Mouse (Mus musculus) frontal cortex, adult (tissue): ENCODE data around the gene Klhl26.

Experiments used
- ATAC-seq: cut with Nextera tagmentation; 2 replicates; pipeline ENCODE4 v1.9.2; 2017; ENCODE audit warnings: mild to moderate bottlenecking, moderate library complexity, mixed read lengths; ENCODE audit not compliant: low TSS enrichment

The Klhl26 gene

DNA sequence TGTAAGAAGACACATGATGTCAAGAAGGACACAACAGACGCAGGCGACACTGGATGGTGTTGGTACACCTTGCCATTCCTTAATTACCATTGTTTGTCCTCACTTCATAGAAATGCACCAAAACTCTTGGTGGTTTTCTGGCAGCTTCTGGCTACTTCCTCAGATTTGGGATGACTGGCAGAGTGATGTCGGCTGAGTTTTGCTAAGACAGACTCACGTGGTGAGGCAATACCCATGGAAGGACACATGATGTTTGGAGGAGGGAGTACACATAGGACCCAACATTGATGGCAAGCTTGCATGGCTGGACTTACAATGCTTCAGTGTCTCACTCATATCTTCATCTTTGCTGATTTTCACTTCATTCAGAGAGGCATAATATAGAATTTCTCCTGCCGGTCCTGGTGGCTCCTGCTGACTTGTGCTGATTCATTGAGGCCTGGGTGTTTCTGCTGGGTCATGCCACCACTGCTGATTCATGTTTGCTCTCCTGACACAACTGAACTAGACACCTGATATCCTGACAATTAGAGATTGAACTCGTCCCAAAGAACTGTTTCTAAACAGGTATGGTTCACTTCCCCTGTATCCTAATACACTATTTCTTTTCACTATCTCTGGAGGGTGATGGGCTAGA lies 62.3 kb downstream of the Klhl26 start:
- no peak for ATAC-seq

DNA sequence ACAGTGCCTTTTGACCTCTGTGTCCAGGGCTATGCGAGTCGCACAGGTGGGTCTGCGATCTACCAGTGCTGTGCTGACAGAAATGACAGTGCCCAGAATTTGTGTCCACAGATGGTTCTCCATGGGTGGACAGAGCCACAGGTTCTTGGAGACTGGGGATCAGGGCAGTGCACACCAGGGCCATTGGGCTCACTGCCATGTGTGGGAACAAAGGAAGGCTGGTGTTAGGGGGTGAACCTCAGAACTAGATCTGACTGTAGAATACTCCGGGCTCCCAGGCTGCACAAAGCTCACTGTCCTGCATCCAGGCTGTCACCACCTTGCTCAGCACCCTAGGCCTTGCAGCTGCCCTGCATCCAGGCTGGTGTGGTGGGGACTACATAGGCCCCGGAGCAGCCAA lies 66.5 kb downstream of the Klhl26 start:
- ATAC-seq, result no peak

DNA sequence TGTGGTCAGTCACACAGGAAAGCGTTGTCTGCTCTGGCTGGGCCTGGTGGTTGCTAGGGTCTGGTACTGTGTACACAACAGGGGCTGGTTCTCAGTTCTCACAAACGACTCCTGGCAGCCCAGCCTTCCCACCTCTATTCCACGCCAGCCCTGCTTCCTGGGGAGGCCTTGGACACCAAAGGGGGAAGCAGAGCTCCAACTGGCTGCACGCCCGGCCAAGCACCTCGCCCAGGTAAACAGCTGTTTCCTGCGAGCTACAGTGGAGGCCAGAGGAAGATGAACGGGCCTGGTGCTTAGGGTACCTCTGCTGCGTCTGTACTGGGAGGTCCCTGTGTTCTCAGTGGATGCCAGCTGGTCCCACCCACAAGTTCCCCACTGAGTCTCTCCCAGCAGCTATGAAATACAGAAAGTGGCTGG lies 67.3 kb downstream of the Klhl26 start:
- peak; percentile 78 for ATAC-seq

DNA sequence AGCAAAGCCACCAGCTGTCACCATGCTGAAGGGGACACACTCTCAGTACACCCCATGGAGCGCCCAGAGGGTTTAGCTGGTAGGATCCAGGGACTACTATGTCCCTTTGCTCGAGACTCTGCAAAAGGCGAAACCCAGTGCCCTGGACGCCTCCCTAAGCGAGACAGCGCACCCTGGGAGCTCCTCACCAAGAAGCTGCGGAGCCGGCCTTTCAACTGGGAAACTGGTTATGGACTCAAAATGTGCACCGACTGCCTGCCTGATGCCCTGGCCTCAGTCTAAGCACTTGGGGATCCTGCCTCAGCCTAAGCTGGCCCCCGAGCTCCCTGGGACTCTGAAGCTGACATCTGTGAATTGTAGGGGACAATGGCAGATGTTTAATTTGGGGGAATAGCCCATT lies 67.7 kb downstream of the Klhl26 start:
- ATAC-seq, result no peak

DNA sequence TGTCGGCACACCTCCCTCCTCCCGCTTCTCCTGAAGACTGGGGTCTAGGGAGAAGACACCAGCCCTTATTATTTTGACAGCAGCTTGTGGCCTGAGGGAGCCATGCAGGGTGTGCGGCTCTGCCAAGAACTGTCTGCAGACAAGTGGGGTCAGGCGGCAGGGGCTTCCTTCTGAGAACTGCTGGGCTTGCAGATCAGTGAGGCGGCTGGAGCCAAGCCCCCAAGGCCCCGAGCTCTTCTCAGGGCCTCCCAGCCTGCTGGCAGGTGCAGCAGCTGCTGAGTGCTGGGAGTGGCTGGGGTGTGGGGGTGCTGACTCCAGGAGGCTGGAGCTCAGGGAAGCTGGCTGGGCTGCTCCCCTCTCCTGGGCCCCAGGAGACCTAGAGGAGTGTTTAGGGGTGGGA lies 68.5 kb downstream of the Klhl26 start:
- ATAC-seq, result no peak

DNA sequence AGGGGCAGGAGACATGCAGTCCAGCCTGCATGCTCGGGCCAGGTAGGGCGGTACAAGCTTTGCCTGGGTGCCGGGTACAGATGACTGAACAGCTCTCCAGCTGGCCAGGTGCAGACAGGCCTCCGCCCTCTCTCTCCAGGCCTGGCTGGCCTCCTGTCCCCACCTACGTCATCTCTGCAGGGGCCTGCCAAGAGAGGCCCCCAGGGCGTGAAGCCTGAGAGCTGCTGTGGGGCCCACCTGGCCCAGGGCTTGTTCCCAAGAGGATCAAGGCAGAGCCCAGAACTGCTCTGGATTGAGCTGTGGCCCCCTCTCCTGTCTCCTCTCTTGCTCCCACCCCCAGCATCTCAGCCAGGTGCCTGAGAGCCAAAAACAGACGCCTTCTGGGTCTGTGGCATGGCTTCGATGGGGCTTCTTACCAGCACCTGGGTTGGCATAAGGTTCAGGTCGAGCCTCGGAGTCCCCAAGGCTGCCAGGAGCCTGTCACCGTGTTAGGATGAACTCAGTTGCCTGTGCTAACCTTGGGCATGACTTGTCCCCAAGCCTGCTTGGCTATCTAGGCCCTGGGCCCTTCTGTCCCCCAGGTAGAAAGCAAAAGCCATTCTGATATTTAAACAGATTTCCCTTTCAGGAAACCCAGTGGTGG lies 70.2 kb downstream of the Klhl26 start:
- ATAC-seq, result no peak

DNA sequence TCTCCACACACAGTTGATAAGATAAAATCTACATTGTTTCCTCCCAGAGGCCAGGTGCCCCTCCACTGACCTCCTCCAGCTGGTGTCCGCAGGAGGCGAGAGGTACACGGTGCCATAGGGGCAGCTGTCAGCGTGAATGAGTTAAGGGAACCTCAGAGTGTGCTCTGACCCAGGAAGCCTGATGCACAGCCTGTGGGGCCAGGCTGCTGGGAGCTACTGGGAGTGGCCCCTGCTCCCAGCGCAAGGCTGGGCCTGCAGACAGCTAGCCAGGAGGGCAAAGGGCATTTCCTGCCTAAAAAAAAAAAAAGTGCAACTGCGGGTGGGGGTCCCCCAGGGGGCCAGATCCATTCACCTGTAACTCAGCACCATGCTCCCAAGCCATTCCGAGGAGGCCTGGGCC lies 71.6 kb downstream of the Klhl26 start:
- no peak for ATAC-seq

DNA sequence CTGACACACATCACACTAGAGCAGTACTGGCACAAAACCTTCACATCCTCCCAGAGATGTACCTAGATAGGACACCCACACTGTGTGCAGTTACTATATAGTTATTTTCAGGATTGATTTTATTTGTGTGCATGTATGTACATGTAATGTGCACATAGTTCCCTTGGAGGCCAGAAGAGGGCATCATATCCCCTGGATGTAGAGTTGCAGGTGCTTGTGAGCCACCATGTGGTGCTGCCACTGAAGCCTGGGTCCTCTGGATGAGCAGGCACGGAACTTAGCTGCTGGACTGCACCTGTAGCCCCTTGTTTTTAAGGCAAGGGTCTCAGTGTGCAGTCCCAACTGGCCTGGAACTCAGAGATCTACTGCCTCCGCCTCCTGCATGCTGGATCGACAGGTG lies 72.6 kb downstream of the Klhl26 start:
- no peak for ATAC-seq
